Mouse (Mus musculus) right cerebral cortex, postnatal 25 days (tissue): ENCODE data around the gene Cpne5.

Source experiments
- DNase-seq: peaks from one replicate; pipeline ENCODE4 v3.0.0; 2022

Gene Cpne5

GRCm38 (mm10) chr17:29165967-29166578, 71.9 kb downstream of the Cpne5 start:
- DNase-seq, result no peak

GRCm38 (mm10) chr17:29165452-29165851, 72.5 kb downstream of the Cpne5 start:
- DNase-seq, result no peak

GRCm38 (mm10) chr17:29164469-29165111, 73.4 kb downstream of the Cpne5 start:
- DNase-seq, result no peak

DNA sequence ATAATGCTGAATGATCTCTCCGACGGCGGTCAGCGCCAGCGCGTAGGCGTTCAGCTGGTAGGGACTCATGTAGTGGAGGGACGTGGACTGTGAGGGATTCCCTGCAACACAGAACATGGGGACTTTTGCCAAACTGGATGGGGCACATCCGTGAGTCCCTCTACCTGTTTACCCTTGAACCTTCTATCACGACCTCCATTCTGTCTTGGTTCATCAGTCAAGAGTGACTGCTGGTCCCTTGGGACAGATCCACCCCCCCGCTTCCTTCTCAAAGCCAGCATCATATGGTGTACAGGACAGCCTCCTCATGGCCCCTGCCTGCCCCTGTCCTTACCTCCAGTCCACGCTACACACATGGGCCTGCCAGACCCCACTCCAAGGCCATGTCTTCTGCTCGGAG, 75.6 kb downstream of the Cpne5 start:
- no peak for DNase-seq

DNA sequence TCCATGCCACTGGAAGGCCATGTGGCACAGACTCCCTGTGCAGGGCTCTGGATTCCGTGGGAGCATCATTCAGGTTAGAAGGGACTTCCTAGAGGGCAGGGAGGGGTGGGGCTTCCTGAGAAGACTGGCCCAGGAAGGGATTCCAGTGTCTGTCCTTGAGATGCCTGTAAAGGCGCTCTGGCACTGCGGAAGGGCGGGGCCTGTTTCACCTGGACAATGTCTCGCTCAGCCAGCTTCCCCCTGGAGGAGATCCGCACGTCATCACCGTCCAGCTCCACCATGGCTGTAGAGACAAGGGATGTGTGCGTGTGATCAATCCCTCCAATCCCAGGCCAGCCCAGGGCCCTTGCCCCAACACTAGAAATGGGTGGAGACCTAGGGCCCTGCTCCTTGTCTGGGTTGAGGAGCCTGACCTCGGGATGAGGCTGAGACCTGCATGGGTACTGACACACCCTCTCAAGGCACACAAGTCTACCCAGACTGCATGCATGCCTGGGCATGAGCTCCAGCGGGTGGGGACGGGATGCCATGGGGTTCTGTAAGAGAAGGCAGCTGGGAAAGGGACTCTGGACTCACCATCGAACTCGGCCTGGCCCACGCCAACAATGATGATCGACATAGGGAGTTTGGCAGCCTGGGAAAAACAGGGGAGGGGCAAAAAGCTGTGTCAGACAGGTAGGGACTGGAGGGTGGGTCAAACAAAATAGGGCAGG, 78.1 kb downstream of the Cpne5 start:
- no peak for DNase-seq

GRCm38 (mm10) chr17:29159320-29159719, 78.6 kb downstream of the Cpne5 start:
- no peak for DNase-seq

DNA sequence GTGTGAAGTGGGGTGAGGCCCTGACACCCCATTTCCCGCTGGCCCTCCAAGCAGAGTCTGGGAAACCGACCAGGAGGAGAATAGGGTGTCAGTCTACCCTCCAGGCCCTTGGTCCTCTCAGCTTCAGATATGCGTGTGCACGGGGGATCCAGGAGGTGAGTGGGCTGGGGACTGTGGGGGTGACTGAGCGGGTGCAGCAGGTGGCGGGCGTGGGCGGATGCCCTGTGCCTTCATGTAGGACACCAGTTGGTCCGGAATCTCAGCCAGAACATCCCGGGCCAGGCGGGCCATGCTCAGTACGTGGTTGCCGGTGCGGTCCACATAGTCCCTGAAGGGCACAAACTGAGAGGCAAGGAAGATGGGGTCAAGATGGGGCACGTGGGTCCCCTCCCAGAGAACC, 79.1 kb downstream of the Cpne5 start:
- no peak for DNase-seq

- DNase-seq, result no peak
Measured at GRCm38 (mm10) chr17:29156866-29157265, 81.1 kb downstream of the Cpne5 start.

GRCm38 (mm10) chr17:29156396-29156795, 81.6 kb downstream of the Cpne5 start:
- DNase-seq, result peak; percentile 39

- DNase-seq, result peak; percentile 74
Measured at GRCm38 (mm10) chr17:29155355-29156135, 82.4 kb downstream of the Cpne5 start.

GRCm38 (mm10) chr17:29154247-29154646, 83.7 kb downstream of the Cpne5 start:
- no peak for DNase-seq

- no peak for DNase-seq
Measured at GRCm38 (mm10) chr17:29152547-29152946, 85.4 kb downstream of the Cpne5 start.

DNA sequence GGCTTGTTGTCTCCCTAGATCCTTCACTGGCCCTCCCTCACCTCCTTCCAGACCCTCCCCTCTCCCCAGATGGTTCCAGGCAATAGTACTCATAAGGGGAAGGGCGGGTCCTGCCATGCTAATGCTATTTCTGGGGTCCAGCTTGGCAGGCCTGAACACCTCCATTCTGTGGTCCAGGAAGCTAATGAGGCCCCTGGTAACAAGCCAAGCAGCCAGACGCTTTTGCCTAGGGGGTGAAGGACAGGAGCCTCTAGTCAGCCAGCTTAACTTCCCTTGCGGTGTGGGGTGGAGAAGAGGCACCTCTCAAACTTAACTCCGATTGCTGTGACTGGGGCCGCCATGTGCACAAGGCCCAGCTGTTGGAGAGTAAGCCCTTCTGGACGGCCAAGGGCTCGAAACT, 88.2 kb downstream of the Cpne5 start:
- no peak for DNase-seq

GRCm38 (mm10) chr17:29147773-29148172, 90.2 kb downstream of the Cpne5 start:
- DNase-seq, result no peak

- no peak for DNase-seq
Measured at GRCm38 (mm10) chr17:29147273-29147672, 90.7 kb downstream of the Cpne5 start.

- DNase-seq, result no peak
Measured at GRCm38 (mm10) chr17:29145101-29145500, 92.9 kb downstream of the Cpne5 start.

- no peak for DNase-seq
Measured at GRCm38 (mm10) chr17:29143266-29143665, 94.7 kb downstream of the Cpne5 start.

- DNase-seq, result no peak
Measured at GRCm38 (mm10) chr17:29141577-29141976, 96.4 kb downstream of the Cpne5 start.

GRCm38 (mm10) chr17:29137906-29138305, 100.1 kb downstream of the Cpne5 start:
- DNase-seq, result no peak

DNA sequence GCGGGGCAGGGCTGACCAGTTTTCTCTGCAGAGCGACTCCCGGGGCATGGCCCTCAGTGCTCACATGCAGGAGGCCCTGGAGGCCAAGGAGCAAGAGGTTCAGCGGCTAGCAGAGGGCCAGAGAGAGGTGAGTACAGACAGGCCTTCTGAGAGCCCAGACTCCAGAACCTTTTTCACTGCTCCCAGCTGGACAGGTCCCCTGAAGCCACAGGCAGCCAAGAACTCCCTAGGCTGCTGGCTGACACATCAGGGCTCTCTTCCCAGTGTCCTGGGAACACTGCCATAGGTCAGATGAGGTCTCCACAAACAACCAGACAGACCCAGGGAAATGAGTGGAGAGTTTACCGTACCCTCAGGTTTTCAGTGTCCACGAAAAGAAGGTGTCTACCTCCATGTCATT, 101.7 kb downstream of the Cpne5 start:
- DNase-seq, result no peak

DNA sequence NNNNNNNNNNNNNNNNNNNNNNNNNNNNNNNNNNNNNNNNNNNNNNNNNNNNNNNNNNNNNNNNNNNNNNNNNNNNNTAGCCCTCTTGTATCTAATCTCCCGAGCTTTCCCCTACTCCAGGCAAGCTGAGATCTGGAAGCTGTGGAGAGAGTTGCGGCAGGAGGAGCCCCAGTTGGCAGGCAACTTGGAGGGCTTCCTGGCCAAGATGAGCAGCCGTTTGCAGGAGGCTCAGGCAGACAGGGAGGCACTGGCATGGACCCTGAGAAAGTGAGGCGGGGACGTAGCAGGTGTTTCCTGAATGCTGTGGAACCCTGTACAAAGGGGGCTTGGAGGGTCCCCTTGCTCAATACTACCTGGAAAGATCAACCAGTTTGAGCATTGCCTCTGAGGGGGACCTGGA, 102.9 kb downstream of the Cpne5 start:
- no peak for DNase-seq

GRCm38 (mm10) chr17:29129341-29129740, 108.6 kb downstream of the Cpne5 start:
- no peak for DNase-seq

DNA sequence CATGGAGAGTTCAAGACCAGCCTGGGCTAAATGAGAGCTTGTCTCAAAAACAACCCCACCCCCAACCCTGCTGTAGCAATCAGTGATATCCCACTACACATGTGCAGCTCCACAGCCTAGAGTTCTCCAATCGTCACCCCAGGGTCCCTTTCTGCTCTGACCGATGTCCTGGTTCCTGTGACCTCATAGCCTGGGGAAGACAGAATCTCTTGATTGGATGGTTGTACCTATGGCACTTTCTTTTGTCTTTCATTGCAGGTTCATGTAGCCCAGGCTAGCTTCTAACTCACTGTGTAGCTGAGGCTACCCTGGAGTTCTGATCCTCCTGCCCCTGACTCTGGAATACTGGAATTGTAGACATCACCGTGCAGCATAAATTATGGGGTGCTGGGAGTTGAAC, 111.4 kb downstream of the Cpne5 start:
- no peak for DNase-seq
